Mouse (Mus musculus): ENCODE data around the gene Preb.

GRCm38 (mm10) chr5:31004184-31004583 is 44.0 kb upstream of the Preb start:
- TF ChIP-seq POLR2A (IDR thresholded peaks at IDR 0.05; ENCODE audit: borderline replicate concordance, low read depth, low read length) (no peak), CTCF (IDR thresholded peaks at IDR 0.05; ENCODE audit: low read depth, low read length) (peak; percentile 95)

All from bone marrow macrophage, adult 2 months (primary cell).